Mouse (Mus musculus) liver, embryonic 15.5 days (tissue): ENCODE data around the gene Lrp5. TPM values are rescaled to one million over a fixed set of nuclear protein-coding genes. Genes with fewer than 3 reads are reported as not detected.

Source experiments
- ATAC-seq: fragments of 200-750 bp; cut with Nextera tagmentation; 2 replicates; pipeline ENCODE4 v1.8.0; 2017; ENCODE audit warnings: moderate number of reproducible peaks, mild to moderate bottlenecking, moderate library complexity; ENCODE audit not compliant: insufficient read depth
- H3K27ac ChIP-seq: fragments of 300-500 bp; sonication (generic); replicated peaks from 2 replicates; pipeline ENCODE4 v1.5.1; 2015; ENCODE audit warnings: mild to moderate bottlenecking, inconsistent platforms
- H3K27me3 ChIP-seq: fragments of 300-500 bp; sonication (generic); 2 replicates; pipeline ENCODE4 v1.6.1; 2015; ENCODE audit warnings: mild to moderate bottlenecking, inconsistent platforms
- H3K36me3 ChIP-seq: fragments of 300-500 bp; sonication (generic); replicated peaks from 2 replicates; pipeline ENCODE4 v1.6.1; 2015; ENCODE audit warnings: moderate library complexity, mild to moderate bottlenecking, inconsistent platforms
- H3K4me1 ChIP-seq: fragments of 300-500 bp; sonication (generic); replicated peaks from 2 replicates; pipeline ENCODE4 v1.6.1; 2015; ENCODE audit warnings: inconsistent platforms
- H3K4me2 ChIP-seq: fragments of 300-500 bp; sonication (generic); 2 replicates; pipeline ENCODE4 v1.6.1; 2015; ENCODE audit warnings: moderate library complexity, mild to moderate bottlenecking, inconsistent platforms
- H3K4me3 ChIP-seq: fragments of 300-500 bp; sonication (generic); replicated peaks from 2 replicates; pipeline ENCODE4 v1.5.1; 2015; ENCODE audit warnings: mild to moderate bottlenecking, inconsistent platforms
- H3K9ac ChIP-seq: fragments of 300-500 bp; sonication (generic); 2 replicates; pipeline ENCODE4 v1.6.1; 2015; ENCODE audit warnings: moderate library complexity, mild to moderate bottlenecking, inconsistent platforms
- H3K9me3 ChIP-seq: fragments of 300-500 bp; sonication (generic); replicated peaks from 2 replicates; pipeline ENCODE4 v1.6.1; 2016; ENCODE audit warnings: inconsistent platforms
- WGBS: fragments of 180-500 bp; shearing (Covaris S2); methylation state at CpG from one replicate; pipeline ENCODE4 v1.1.7; 2015; ENCODE audit warnings: mixed read lengths; ENCODE audit not compliant: insufficient replicate concordance; 5-methylcytosine and 5-hydroxymethylcytosine counted together
- polyA plus RNA-seq: library from polyadenylated mRNA; unstranded; fragments of >200 nt; fragmentation: Nextera tagmentation; extraction: Ambion mirVana; gene quantifications from 2 replicates; pipeline ENCODE4 v1.2.1, GENCODE M21; 2015

The Lrp5 gene
- polyA plus RNA-seq, 1 experiment from 2014 or later: 2.1 TPM

GRCm38 (mm10) chr19:3577265-3577910 is 109.0 kb downstream of the Lrp5 start:
- Histone ChIP-seq H3K9me3 (no peaks in the 10 kb centered on the region), H3K4me1 (peaks cover 45% of the 10 kb centered on the region), H3K27me3 (no peaks in the 10 kb centered on the region), H3K4me3 (0 out of 2 replicates have a peak overlapping the region, but pooled peaks have one; percentile 91), H3K27ac (peak overlapping the region; percentile 97; the same call in 1 of the 2 replicates), H3K36me3 (no peaks in the 10 kb centered on the region; the same call in 1 of the 2 replicates), H3K4me2 (peak overlapping the region; percentile 73), H3K9ac (0 out of 2 replicates have a peak overlapping the region, but pooled peaks have one; percentile 73)
- WGBS: 55% methylated on average over 4 of the region's 4 CpGs
- no peak for ATAC-seq

GRCm38 (mm10) chr19:3576451-3577264 is 109.7 kb downstream of the Lrp5 start:
- 62% methylated on average over 5 of the region's 5 CpGs for WGBS
- Histone ChIP-seq H3K4me3 (peak overlapping the region; percentile 91), H3K9ac (peak overlapping the region; percentile 73), H3K27ac (peak overlapping the region; percentile 97), H3K4me2 (peak overlapping the region; percentile 73), H3K4me1 (peaks cover 46% of the 10 kb centered on the region), H3K9me3 (no peaks in the 10 kb centered on the region), H3K36me3 (no peaks in the 10 kb centered on the region; the same call in 1 of the 2 replicates), H3K27me3 (no peaks in the 10 kb centered on the region)
- no peak for ATAC-seq

- peaks cover 46% of the 10 kb centered on the region for H3K4me1 ChIP-seq
- under 1% methylated on average over 50 of the region's 51 CpGs for WGBS
- H3K4me3 ChIP-seq: peak within 1 kb of the TSS; percentile 91
- no peaks in the 10 kb centered on the region; the same call in 1 of the 2 replicates for H3K36me3 ChIP-seq
- H3K9me3 ChIP-seq: no peaks in the 10 kb centered on the region
- peak within 1 kb of the TSS; percentile 80 for H3K4me2 ChIP-seq
- peak within 1 kb of the TSS; percentile 97 for H3K27ac ChIP-seq
- peak within 1 kb of the TSS; percentile 94 for H3K9ac ChIP-seq
- H3K27me3 ChIP-seq: no peaks in the 10 kb centered on the region
- peak; percentile 96 for ATAC-seq
These were observed 110.6 kb downstream of the Lrp5 start, which contains the start of gene Ppp6r3 for GRCm38 (mm10) chr19:3575632-3576384. TSS of gene Ppp6r3 (minus strand) at chr19:3575749.

- Histone ChIP-seq H3K4me2 (peak overlapping the region; percentile 80), H3K9me3 (no peaks in the 10 kb centered on the region), H3K4me3 (peak overlapping the region; percentile 91), H3K27me3 (no peaks in the 10 kb centered on the region), H3K36me3 (no peaks in the 10 kb centered on the region; the same call in 1 of the 2 replicates), H3K4me1 (peaks cover 49% of the 10 kb centered on the region), H3K27ac (peak overlapping the region; percentile 97), H3K9ac (peak overlapping the region; percentile 94)
- WGBS: under 1% methylated on average over 48 of the region's 50 CpGs
- ATAC-seq: peak; percentile 69
These were observed 111.1 kb downstream of the Lrp5 start for GRCm38 (mm10) chr19:3575276-3575631.

GRCm38 (mm10) chr19:3574593-3575094 is 111.7 kb downstream of the Lrp5 start:
- no peaks in the 10 kb centered on the region; the same call in 1 of the 2 replicates for H3K36me3 ChIP-seq
- H3K27ac ChIP-seq: peak overlapping the region; percentile 97
- no peaks in the 10 kb centered on the region for H3K9me3 ChIP-seq
- peak overlapping the region; percentile 80 for H3K4me2 ChIP-seq
- H3K9ac ChIP-seq: peak overlapping the region; percentile 94
- H3K4me1 ChIP-seq: peaks cover 49% of the 10 kb centered on the region
- H3K4me3 ChIP-seq: peak overlapping the region; percentile 91
- WGBS: 3% methylated on average over 9 of the region's 9 CpGs
- ATAC-seq: no peak
- no peaks in the 10 kb centered on the region for H3K27me3 ChIP-seq

GRCm38 (mm10) chr19:3564309-3564708 is 122.1 kb downstream of the Lrp5 start:
- H3K4me1 ChIP-seq: peaks cover 52% of the 10 kb centered on the region
- H3K36me3 ChIP-seq: peaks cover 18% of the 10 kb centered on the region; the same call in 1 of the 2 replicates
- no peaks in the 10 kb centered on the region for H3K27me3 ChIP-seq
- H3K4me3 ChIP-seq: no peak overlapping the region
- H3K9me3 ChIP-seq: no peaks in the 10 kb centered on the region
- H3K4me2 ChIP-seq: no peak overlapping the region
- WGBS: 86% methylated on average over 3 of the region's 3 CpGs
- H3K9ac ChIP-seq: no peak overlapping the region
- no peak for ATAC-seq
- H3K27ac ChIP-seq: no peak overlapping the region

- Histone ChIP-seq H3K9me3 (no peaks in the 10 kb centered on the region), H3K9ac (no peak overlapping the region), H3K27me3 (no peaks in the 10 kb centered on the region), H3K36me3 (peaks cover 18% of the 10 kb centered on the region; the same call in 1 of the 2 replicates), H3K4me3 (no peak overlapping the region), H3K27ac (no peak overlapping the region), H3K4me1 (peaks cover 36% of the 10 kb centered on the region), H3K4me2 (no peak overlapping the region)
- no peak for ATAC-seq
- WGBS: 84% methylated on average over 6 of the region's 6 CpGs
These were observed 123.6 kb downstream of the Lrp5 start for GRCm38 (mm10) chr19:3562752-3563151.

GRCm38 (mm10) chr19:3562298-3562697 is 124.1 kb downstream of the Lrp5 start:
- no peak for ATAC-seq
- 80% methylated on average over 2 of the region's 2 CpGs for WGBS
- no peak overlapping the region for H3K4me2 ChIP-seq
- no peak overlapping the region for H3K27ac ChIP-seq
- no peaks in the 10 kb centered on the region for H3K9me3 ChIP-seq
- no peak overlapping the region for H3K4me3 ChIP-seq
- no peaks in the 10 kb centered on the region for H3K27me3 ChIP-seq
- H3K9ac ChIP-seq: no peak overlapping the region
- H3K36me3 ChIP-seq: peaks cover 18% of the 10 kb centered on the region; the same call in 1 of the 2 replicates
- peaks cover 40% of the 10 kb centered on the region for H3K4me1 ChIP-seq

- 82% methylated on average over 2 of the region's 2 CpGs for WGBS
- Histone ChIP-seq H3K27ac (peak overlapping the region; percentile 49; the same call in 1 of the 2 replicates), H3K27me3 (no peaks in the 10 kb centered on the region), H3K4me3 (no peak overlapping the region), H3K9me3 (no peaks in the 10 kb centered on the region), H3K4me2 (no peak overlapping the region), H3K4me1 (peaks cover 31% of the 10 kb centered on the region), H3K36me3 (peaks cover 5% of the 10 kb centered on the region; the same call in 1 of the 2 replicates), H3K9ac (no peak overlapping the region)
- peak; percentile 63 for ATAC-seq
These were observed 130.1 kb downstream of the Lrp5 start for GRCm38 (mm10) chr19:3556169-3556827.

GRCm38 (mm10) chr19:3554785-3555184 is 131.6 kb downstream of the Lrp5 start:
- Histone ChIP-seq H3K27me3 (no peaks in the 10 kb centered on the region), H3K36me3 (peaks cover under 1% of the 10 kb centered on the region; the same call in 1 of the 2 replicates), H3K4me2 (no peak overlapping the region), H3K27ac (no peak overlapping the region), H3K9ac (no peak overlapping the region), H3K9me3 (no peaks in the 10 kb centered on the region), H3K4me3 (no peak overlapping the region), H3K4me1 (peaks cover 26% of the 10 kb centered on the region)
- 74% methylated on average over 8 of the region's 8 CpGs for WGBS
- no peak for ATAC-seq
